Mouse (Mus musculus) CH12.LX (cell line): ENCODE measurements around the gene Dnase1l2.

Source experiments
- BHLHE40 ChIP-seq: IDR thresholded peaks from 2 replicates; pipeline ENCODE4 v1.6.1; 2011; ENCODE audit warnings: mild to moderate bottlenecking, low read depth, low read length, improper control_type of control experiment
- CTCF ChIP-seq, 2 experiments: IDR thresholded peaks in 1 of 2; conservative IDR thresholded peaks in 1 of 2; 2 replicates each; pipeline ENCODE4 v1.5.1; 2011 to 2012; ENCODE audit warnings: low read depth in 2 of 2, low read length in 2 of 2, improper control_type of control experiment in 1 of 2, inconsistent platforms in 1 of 2, mild to moderate bottlenecking in 1 of 2, moderate library complexity in 1 of 2
- ELF1 ChIP-seq: IDR thresholded peaks from 2 replicates; pipeline ENCODE4 v1.6.1; 2014; ENCODE audit warnings: low read depth, mild to moderate bottlenecking, inconsistent platforms, low read length, improper control_type of control experiment
- EP300 ChIP-seq: IDR thresholded peaks from 2 replicates; pipeline ENCODE4 v1.6.1; 2011; ENCODE audit warnings: low read length, improper control_type of control experiment
- MAX ChIP-seq: IDR thresholded peaks from 2 replicates; pipeline ENCODE4 v1.6.1; 2011; ENCODE audit warnings: low read length, improper control_type of control experiment
- MEF2A ChIP-seq: IDR thresholded peaks from 2 replicates; pipeline ENCODE4 v1.6.1; 2014; ENCODE audit warnings: low read depth, mild to moderate bottlenecking, inconsistent platforms, low read length, improper control_type of control experiment, borderline replicate concordance
- NELFE ChIP-seq: IDR thresholded peaks from 2 replicates; pipeline ENCODE4 v1.6.1; 2011; ENCODE audit warnings: low read depth, low read length, improper control_type of control experiment
- PAX5 ChIP-seq: IDR thresholded peaks from 2 replicates; pipeline ENCODE4 v1.6.1; 2012; ENCODE audit warnings: low read length, inconsistent platforms, mixed read lengths
- POLR2A ChIP-seq: IDR thresholded peaks from 2 replicates; pipeline ENCODE4 v1.6.1; 2011; ENCODE audit warnings: low read depth, mild to moderate bottlenecking, improper control_type of control experiment, low read length
- POLR2AphosphoS2 ChIP-seq: IDR thresholded peaks from 2 replicates; pipeline ENCODE4 v1.6.1; 2011; ENCODE audit warnings: low read depth, low read length, improper control_type of control experiment
- TBP ChIP-seq: conservative IDR thresholded peaks from 2 replicates; pipeline ENCODE4 v1.6.1; 2011; ENCODE audit warnings: low read depth, low read length, improper control_type of control experiment
- TCF12 ChIP-seq: IDR thresholded peaks from 2 replicates; pipeline ENCODE4 v1.6.1; 2014; ENCODE audit warnings: low read depth, mild to moderate bottlenecking, inconsistent platforms, low read length, improper control_type of control experiment
- USF2 ChIP-seq: conservative IDR thresholded peaks from 2 replicates; pipeline ENCODE4 v1.6.1; 2011; ENCODE audit warnings: low read depth, low read length, improper control_type of control experiment
- ZNF384 ChIP-seq: IDR thresholded peaks from 2 replicates; pipeline ENCODE4 v1.6.1; 2012; ENCODE audit warnings: low read depth, low read length, improper control_type of control experiment, inconsistent platforms

DNA sequence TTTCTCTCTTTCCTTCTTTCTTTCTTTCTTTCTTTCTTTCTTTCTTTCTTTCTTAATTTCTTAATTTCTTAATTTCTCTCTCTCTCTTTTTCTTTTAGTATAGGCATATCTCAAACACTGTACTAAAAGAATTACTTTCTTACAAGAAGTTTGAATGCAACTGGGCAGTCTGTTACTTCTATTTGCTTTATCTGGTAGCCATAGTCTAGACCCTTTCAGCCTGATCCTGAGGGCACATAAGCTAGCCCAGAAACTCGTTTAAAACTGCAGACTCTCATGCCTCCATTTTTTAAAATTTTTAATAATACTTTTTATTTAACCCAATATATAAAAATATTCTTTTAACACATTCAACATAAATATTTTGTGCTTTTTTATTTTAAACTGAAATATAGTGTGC, 36.5 kb upstream of the Dnase1l2 start:
- TF ChIP-seq NELFE, result no peak
- TF ChIP-seq MEF2A, result no peak
- no peak for TF ChIP-seq BHLHE40
- TF ChIP-seq ZNF384, result no peak
- 0 out of 2 replicates have a peak, but pooled peaks have one; percentile 4 for TF ChIP-seq TBP
- TF ChIP-seq POLR2A, result no peak
- TF ChIP-seq PAX5, result no peak
- no peak for TF ChIP-seq POLR2AphosphoS2
- no peak for TF ChIP-seq USF2
- no peak for TF ChIP-seq EP300
- no peak for TF ChIP-seq CTCF (conservative IDR thresholded peaks at IDR 0.05 in 1 of 2, IDR thresholded peaks at IDR 0.05 in 1 of 2; ENCODE audit: low read depth in 2 of 2, low read length in 2 of 2)
- TF ChIP-seq MAX, result no peak
- no peak for TF ChIP-seq ELF1
- no peak for TF ChIP-seq TCF12
